Mouse (Mus musculus): ENCODE results near the gene Gm20388. TPM values are rescaled to one million over a fixed set of nuclear protein-coding genes. Genes with fewer than 3 reads are reported as not detected.

Gm20388 gene
- polyA plus RNA-seq, 1 experiment from 2014 or later = 47.1 TPM

GRCm38 (mm10) chr8:122651326-122651921 lies 2740.8 kb downstream of the Gm20388 start:
- no peak overlapping the region for H3K4me3 ChIP-seq (ENCODE audit: inconsistent target)
- 82% methylated on average over 14 of the region's 16 CpGs for WGBS (ENCODE audit: missing documents)
- no peak overlapping the region for H3K27ac ChIP-seq
- no peaks in the 10 kb centered on the region for H3K79me2 ChIP-seq (ENCODE audit: inconsistent target)
- no peaks in the 10 kb centered on the region for H3K36me3 ChIP-seq (ENCODE audit: inconsistent target)

DNA sequence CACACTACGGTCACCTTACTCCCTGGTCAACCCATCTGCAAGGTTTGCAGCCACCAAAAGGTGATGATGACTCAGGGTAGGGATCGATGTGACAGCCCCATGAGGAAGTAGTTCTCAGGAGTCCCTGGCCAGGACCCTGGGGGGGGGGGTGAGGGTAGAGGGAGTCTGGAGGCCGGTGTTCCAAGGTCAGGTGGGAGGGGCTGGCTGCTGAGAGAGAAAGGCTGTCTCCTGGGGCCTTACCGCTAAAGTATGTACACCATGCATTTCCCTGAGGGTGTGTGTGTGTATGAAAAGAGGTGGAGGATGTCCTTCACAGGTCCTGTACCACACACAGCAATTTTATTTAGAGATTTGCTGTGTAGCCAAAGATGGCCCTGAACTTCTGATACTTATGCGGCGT lies 2742.0 kb downstream of the Gm20388 start:
- Histone ChIP-seq H3K79me2 (ENCODE audit: inconsistent target) (no peaks in the 10 kb centered on the region), H3K27ac (no peak overlapping the region), H3K36me3 (ENCODE audit: inconsistent target) (no peaks in the 10 kb centered on the region), H3K4me3 (ENCODE audit: inconsistent target) (no peak overlapping the region)
- 67% methylated on average over 6 of the region's 6 CpGs for WGBS (ENCODE audit: missing documents)

GRCm38 (mm10) chr8:122654768-122655167 lies 2744.1 kb downstream of the Gm20388 start:
- Histone ChIP-seq H3K4me3 (ENCODE audit: inconsistent target) (no peak overlapping the region), H3K27ac (no peak overlapping the region), H3K79me2 (ENCODE audit: inconsistent target) (no peaks in the 10 kb centered on the region), H3K36me3 (ENCODE audit: inconsistent target) (no peaks in the 10 kb centered on the region)
- WGBS (ENCODE audit: missing documents) = 95% methylated on average over 7 of the region's 7 CpGs

GRCm38 (mm10) chr8:122656056-122656999 lies 2745.7 kb downstream of the Gm20388 start:
- Histone ChIP-seq H3K79me2 (ENCODE audit: inconsistent target) (no peaks in the 10 kb centered on the region; the same call in 1 of the 2 replicates), H3K36me3 (ENCODE audit: inconsistent target) (no peaks in the 10 kb centered on the region), H3K4me3 (ENCODE audit: inconsistent target) (no peak overlapping the region), H3K27ac (no peak overlapping the region)
- WGBS (ENCODE audit: missing documents) = 80% methylated on average over 13 of the region's 13 CpGs

DNA sequence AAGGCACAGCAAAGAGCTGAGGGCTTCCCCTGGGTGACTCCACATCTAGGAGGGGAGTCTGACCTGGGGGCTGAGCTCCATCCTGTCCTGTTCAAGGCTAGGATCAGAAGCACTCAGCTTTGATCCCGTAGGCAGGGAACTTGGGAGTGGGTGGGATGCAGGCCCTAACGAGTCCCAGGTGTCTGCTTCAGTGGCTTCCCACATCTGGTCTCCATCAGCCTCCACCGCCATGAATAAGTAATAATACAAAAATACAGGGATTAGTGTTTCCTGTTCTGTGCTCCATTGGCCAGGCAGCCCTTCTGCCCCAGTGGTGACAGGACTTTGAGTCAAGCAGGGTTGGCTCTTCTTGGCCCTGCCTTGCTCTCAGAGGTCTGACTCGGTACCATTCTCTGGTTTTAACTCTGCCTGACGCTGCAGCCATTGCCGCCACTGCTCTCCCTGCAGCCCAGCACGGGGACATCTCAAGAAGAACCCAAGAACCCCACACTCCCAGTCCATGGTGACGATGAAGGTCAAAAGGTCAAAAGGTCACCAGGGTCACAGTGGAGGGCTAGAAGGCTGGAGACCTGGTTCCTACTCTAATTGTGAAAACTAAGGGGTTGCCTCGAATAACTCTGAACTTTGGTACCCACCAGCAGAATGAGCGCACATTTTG lies 2747.6 kb downstream of the Gm20388 start:
- Histone ChIP-seq H3K27ac (no peak overlapping the region), H3K79me2 (ENCODE audit: inconsistent target) (no peaks in the 10 kb centered on the region; the same call in 1 of the 2 replicates), H3K36me3 (ENCODE audit: inconsistent target) (no peaks in the 10 kb centered on the region), H3K4me3 (ENCODE audit: inconsistent target) (no peak overlapping the region)
- 89% methylated on average over 10 of the region's 10 CpGs for WGBS (ENCODE audit: missing documents)

DNA sequence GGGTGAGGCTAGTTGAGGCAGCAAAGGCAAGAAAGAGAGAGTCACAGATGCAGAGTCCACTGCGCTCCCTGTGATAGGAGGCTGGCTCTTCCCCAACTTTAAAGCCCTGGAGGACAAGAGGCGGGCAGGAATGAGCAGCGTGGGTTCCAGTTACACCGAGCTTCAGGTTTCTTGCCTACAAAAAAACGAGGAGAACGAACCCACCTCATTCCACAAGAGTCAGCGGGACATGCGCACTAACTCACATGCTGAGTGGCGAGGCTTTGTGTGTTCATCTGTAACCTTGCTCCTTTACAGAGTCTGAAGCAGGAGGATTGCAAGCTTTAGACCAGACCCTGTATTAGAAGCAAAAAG lies 2748.1 kb downstream of the Gm20388 start:
- Histone ChIP-seq H3K27ac (no peak overlapping the region), H3K36me3 (ENCODE audit: inconsistent target) (no peaks in the 10 kb centered on the region), H3K79me2 (ENCODE audit: inconsistent target) (no peaks in the 10 kb centered on the region; the same call in 1 of the 2 replicates), H3K4me3 (ENCODE audit: inconsistent target) (no peak overlapping the region)
- 98% methylated on average over 9 of the region's 9 CpGs for WGBS (ENCODE audit: missing documents)

GRCm38 (mm10) chr8:122660022-122660421 lies 2749.4 kb downstream of the Gm20388 start:
- H3K4me3 ChIP-seq (ENCODE audit: inconsistent target) = no peak overlapping the region
- no peaks in the 10 kb centered on the region for H3K36me3 ChIP-seq (ENCODE audit: inconsistent target)
- 77% methylated on average over 2 of the region's 2 CpGs for WGBS (ENCODE audit: missing documents)

GRCm38 (mm10) chr8:122661138-122661537 lies 2750.5 kb downstream of the Gm20388 start:
- no peak overlapping the region for H3K27ac ChIP-seq
- no peaks in the 10 kb centered on the region for H3K36me3 ChIP-seq (ENCODE audit: inconsistent target)
- no peak overlapping the region for H3K4me3 ChIP-seq (ENCODE audit: inconsistent target)
- H3K79me2 ChIP-seq (ENCODE audit: inconsistent target) = no peaks in the 10 kb centered on the region; the same call in 1 of the 2 replicates
- 70% methylated on average over 6 of the region's 7 CpGs for WGBS (ENCODE audit: missing documents)

More at GRCm38 (mm10) chr8:122660022-122660421, 2749.4 kb downstream of the Gm20388 start:
- no peaks in the 10 kb centered on the region; the same call in 1 of the 2 replicates for H3K79me2 ChIP-seq (ENCODE audit: inconsistent target)
- H3K27ac ChIP-seq = no peak overlapping the region

DNA sequence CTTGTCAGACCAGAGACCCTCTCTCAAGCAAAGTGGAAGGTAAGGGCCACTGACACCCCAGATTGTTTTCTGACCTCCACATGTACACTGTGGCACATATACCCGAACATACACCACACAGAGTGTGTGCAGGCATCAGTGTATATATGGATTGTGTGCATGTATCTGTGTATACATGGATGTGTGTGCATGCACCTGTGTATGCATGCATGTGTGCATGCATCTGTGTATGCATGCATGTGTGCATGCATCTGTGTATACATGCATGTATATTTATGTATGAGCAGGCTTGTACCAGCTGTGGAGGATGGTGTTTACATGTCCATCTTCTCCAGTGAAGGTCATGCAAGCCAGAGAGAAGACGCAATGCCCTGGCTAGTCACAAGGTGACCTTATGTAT lies 2751.3 kb downstream of the Gm20388 start:
- no peak overlapping the region for H3K27ac ChIP-seq
- no peaks in the 10 kb centered on the region for H3K36me3 ChIP-seq (ENCODE audit: inconsistent target)
- no peak overlapping the region for H3K4me3 ChIP-seq (ENCODE audit: inconsistent target)
- 100% methylated on average over 2 of the region's 2 CpGs for WGBS (ENCODE audit: missing documents)
- H3K79me2 ChIP-seq (ENCODE audit: inconsistent target) = no peaks in the 10 kb centered on the region; the same call in 1 of the 2 replicates

DNA sequence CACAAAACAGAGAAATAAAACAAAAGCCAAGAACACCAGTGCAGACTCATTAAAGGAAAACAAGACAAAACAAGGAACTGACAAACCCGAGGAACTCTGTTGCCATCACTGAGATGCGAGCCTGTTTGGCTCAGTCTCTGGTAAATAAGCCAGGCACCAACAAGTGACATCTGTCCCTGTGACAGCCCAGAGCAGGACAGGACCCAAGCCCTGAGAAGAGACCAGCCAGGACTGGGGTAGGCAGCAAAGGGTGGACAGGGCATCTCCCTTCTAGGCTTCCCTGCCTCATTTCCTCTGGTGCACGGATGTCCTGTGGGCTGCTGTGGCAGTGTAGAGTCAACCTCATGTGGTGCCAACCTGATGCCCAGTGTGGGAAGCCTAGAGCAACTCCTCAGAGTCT lies 2752.5 kb downstream of the Gm20388 start:
- H3K4me3 ChIP-seq (ENCODE audit: inconsistent target) = no peak overlapping the region
- H3K27ac ChIP-seq = no peak overlapping the region
- no peaks in the 10 kb centered on the region for H3K36me3 ChIP-seq (ENCODE audit: inconsistent target)
- WGBS (ENCODE audit: missing documents) = 39% methylated on average over 3 of the region's 3 CpGs
- H3K79me2 ChIP-seq (ENCODE audit: inconsistent target) = no peaks in the 10 kb centered on the region; the same call in 1 of the 2 replicates

- 93% methylated on average over 5 of the region's 5 CpGs for WGBS (ENCODE audit: missing documents)
- Histone ChIP-seq H3K79me2 (ENCODE audit: inconsistent target) (no peaks in the 10 kb centered on the region; the same call in 1 of the 2 replicates), H3K4me3 (ENCODE audit: inconsistent target) (no peak overlapping the region), H3K36me3 (ENCODE audit: inconsistent target) (no peaks in the 10 kb centered on the region), H3K27ac (no peak overlapping the region)
Measured at GRCm38 (mm10) chr8:122663670-122664069, 2753.0 kb downstream of the Gm20388 start.

DNA sequence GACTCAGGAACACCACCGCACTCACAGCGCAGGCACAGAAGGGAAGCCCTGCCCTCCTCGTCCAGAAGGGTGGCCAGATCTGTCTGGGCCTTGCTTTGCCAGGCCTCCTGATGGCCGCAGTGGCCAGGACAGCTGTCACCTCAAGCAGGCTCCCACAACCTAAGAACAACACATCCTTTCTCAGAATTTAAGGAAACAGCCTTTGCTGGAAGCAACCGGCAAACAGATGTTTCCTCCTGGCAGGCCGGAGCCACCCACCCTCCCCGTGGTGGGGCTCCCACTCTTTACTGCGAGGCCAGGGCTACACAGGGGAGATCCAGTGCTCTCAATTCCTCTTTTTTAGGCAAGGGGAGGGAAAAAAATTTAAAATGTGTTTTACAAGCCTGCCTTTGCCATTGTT lies 2754.6 kb downstream of the Gm20388 start:
- 26% methylated on average over 8 of the region's 8 CpGs for WGBS (ENCODE audit: missing documents)
- no peak overlapping the region for H3K27ac ChIP-seq
- no peak overlapping the region for H3K4me3 ChIP-seq (ENCODE audit: inconsistent target)
- H3K36me3 ChIP-seq (ENCODE audit: inconsistent target) = no peaks in the 10 kb centered on the region
- no peaks in the 10 kb centered on the region; the same call in 1 of the 2 replicates for H3K79me2 ChIP-seq (ENCODE audit: inconsistent target)

DNA sequence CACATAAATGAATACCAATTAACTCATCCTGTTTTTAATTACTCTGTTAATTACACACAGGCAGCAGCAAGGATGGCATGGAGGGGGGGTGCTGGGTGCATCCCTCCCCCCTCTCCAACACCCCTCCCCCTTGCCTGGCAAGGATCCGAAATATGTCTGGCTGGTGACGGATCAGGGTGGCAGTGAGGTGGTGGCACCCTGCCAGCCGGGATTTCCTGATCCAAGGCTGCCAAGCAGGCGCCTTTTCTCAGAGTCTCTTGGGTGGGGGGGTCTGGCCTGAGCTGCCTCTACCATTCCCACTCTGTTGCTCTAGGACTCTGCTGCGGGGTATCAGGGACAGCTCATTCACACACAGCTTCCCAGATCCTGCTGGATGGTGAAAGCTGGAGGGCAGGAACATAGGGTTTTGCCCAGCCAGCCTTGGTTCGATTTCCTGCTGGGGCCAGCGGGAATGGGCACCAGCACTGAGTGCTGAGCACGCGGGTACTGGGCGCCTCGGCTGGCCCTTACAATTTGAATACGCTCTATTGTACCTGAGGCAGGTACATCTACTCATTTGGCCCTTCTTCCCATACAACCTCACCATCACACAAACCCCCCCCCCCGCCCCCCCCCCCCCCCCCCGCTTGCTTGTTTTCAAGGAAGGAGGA lies 2755.2 kb downstream of the Gm20388 start:
- no peak overlapping the region for H3K4me3 ChIP-seq (ENCODE audit: inconsistent target)
- no peaks in the 10 kb centered on the region; the same call in 1 of the 2 replicates for H3K79me2 ChIP-seq (ENCODE audit: inconsistent target)
- 33% methylated on average over 12 of the region's 14 CpGs for WGBS (ENCODE audit: missing documents)
- no peaks in the 10 kb centered on the region for H3K36me3 ChIP-seq (ENCODE audit: inconsistent target)
- H3K27ac ChIP-seq = no peak overlapping the region

DNA sequence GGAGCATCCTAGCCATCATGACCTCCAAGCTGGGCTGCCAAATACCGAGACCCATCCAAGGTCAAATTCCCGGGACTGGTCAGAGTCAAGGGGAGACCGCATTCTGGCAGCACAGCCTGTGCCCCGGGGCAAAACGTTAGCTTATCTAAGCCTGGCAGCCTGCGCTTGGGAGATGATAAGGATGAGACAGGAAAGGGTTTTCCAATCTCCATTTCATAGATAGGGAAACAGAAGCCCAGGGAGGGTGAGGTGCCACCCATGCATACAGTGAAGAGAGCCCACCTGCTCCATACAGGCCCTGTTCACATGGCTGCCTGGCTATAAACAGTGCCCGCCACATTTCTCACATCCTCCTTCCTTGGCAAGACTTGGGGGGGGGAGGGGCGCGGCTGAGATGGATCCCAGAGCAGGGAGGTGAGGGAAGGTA lies 2755.7 kb downstream of the Gm20388 start:
- WGBS (ENCODE audit: missing documents) = 29% methylated on average over 9 of the region's 9 CpGs
- Histone ChIP-seq H3K36me3 (ENCODE audit: inconsistent target) (no peaks in the 10 kb centered on the region), H3K27ac (no peak overlapping the region), H3K79me2 (ENCODE audit: inconsistent target) (no peaks in the 10 kb centered on the region; the same call in 1 of the 2 replicates), H3K4me3 (ENCODE audit: inconsistent target) (no peak overlapping the region)

Measured in macrophage (primary cell).